Mouse (Mus musculus) lung, postnatal 4 days (tissue): Measurements from ENCODE around the gene Rbbp4.

Source experiments
- DNase-seq, 2 experiments: peaks; one replicate each; pipeline ENCODE4 v3.0.0; 2021

Rbbp4 gene

DNA sequence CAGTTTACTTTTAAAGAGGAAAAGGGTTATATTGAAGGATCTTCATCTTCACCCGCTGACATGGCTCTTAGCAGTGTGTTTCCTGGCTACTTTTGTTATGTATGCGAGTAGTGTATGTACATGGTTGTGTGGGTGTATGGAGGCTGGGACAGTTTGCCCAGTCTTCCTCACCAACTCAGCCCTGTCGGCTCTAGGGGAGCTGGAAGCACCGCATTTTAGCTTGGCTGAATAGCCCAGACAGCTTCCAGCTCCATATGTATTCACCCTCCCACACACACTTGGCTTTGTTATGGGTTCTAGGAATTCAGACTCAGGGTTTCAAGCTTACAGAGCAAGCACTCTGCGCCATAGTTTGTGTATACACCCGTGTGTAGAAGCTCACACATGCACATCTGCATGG, 15.9 kb upstream of the Rbbp4 start:
- DNase-seq = no peak

DNA sequence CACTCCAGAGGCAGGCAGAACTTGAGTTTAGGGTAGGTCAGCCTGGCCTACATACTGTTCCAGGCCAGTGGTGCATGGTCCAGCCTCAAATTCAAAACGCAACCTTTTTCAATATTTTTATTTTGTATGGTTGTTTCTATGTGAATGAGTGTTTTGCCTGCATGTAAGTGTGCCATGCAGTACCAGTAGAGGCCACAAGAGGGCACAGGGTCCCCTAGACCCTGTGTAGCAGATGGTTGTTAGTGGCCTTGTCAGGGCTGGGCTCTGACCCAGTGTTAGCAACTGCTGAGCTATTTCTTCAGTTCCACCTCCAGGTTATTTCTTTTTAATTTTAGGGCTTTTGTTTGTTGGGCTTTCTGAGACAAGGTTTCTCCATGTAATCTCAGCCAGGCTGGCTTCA, 15.5 kb upstream of the Rbbp4 start:
- DNase-seq = peak; percentile 62 to 76

- peak in 1 of 2 experiments; percentile 38 for DNase-seq
These were observed 11.4 kb upstream of the Rbbp4 start for GRCm38 (mm10) chr4:129346481-129347154.

DNA sequence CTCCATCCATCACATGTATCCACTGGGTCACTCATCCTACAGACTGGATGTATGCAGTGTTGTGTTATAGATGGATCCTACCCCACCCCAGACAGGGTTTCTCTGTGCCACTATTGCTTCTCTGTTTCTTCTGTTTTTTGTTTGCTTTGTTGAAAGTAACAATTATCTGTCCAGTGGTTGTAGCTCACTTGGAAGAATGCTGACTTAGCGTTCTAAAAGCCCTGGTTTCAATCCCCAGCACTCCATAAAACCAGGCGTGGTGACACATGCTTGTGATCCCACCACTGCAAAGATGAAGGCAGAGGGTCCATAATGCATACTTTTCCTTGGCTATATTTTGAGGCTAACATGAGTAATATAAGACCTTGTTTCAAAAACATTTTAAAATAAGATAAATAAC, 7.5 kb upstream of the Rbbp4 start:
- no peak for DNase-seq

- no peak for DNase-seq
These were observed 6.7 kb upstream of the Rbbp4 start for GRCm38 (mm10) chr4:129341888-129342287.

DNA sequence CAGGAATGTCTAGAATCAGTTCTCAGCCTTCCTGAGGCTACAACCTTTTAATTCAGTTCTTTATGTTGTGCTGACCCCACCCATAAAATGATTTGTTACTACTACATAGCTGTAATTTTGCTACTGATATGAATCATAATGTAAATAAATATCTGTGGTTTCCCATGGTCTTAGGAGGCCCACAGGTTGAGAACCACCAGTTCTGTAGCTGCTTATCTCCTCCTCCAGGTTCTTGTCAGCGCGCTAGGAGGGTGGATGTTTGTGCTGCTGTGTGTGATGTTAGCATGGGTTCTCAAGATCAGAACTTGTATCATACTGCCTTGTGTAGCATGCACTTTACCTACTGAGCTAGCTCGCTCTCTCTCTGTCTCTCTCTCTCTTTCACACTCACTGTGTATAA, 4.6 kb upstream of the Rbbp4 start:
- no peak for DNase-seq

DNA sequence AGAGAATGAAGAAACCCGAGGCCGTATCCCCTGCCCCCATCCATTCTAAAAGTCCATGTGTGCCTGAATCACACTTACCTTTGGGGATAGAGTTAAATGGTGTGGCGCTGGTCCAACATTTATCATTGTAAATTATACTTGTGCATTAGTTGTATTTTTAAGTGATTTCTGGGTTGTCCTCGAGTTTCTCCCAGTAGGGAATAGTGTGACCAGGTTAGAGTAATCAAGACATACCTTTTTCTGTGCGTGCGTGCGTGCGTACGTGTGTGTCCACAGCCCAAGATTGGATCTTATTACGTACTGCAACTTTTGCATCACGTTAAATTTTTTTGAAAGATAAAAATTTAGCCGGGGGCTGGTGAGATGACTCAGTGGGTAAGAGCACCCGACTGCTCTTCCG, 1.1 kb upstream of the Rbbp4 start:
- no peak for DNase-seq

- no peak for DNase-seq
These were observed 424 bp downstream of the Rbbp4 start for GRCm38 (mm10) chr4:129334677-129335215.

GRCm38 (mm10) chr4:129332846-129333245, 2.3 kb downstream of the Rbbp4 start:
- DNase-seq = no peak

GRCm38 (mm10) chr4:129326191-129326590, 9.0 kb downstream of the Rbbp4 start:
- no peak for DNase-seq

DNA sequence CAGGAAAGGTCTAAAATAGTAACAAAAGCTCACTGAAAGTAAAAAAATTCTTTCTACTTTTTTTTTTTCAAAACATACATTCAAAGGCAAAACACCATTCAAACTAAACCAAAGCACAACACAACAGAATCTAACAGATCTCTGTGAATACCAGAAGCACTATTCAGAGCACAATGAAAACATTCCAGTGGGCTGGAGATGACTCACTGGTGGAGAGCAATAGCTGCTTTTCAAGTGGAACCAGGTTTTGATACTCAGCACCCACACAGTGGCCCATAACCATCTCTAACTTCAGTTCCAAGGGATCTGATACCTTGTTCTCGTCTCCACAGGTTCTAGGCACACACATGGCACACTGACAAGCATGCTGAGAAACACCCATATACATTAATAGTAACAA, 10.4 kb downstream of the Rbbp4 start:
- no peak for DNase-seq

GRCm38 (mm10) chr4:129323491-129323890, 11.7 kb downstream of the Rbbp4 start:
- no peak for DNase-seq

DNA sequence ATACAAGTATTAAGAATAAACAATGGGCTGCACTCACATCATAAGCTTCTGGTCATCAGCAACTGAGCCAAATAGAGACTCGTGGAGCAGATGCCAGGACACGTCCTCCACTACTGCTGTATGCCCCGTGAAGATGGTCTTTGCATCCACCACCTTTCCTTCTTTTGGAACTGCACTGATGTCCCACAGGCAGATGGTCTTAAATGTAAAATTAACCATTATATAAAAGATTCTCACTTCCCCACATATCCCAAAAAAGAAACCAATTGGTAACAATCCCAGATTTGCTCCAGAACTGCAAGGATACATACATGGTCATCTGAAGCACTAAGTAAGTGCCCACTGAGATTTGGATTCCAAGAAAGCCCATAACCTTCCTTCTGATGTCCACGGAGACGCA, 13.1 kb downstream of the Rbbp4 start:
- no peak for DNase-seq

GRCm38 (mm10) chr4:129320876-129321275, 14.3 kb downstream of the Rbbp4 start:
- DNase-seq = no peak

GRCm38 (mm10) chr4:129313886-129314285, 21.3 kb downstream of the Rbbp4 start:
- DNase-seq = no peak

GRCm38 (mm10) chr4:129307936-129308335, 27.2 kb downstream of the Rbbp4 start:
- DNase-seq = no peak

- DNase-seq = no peak
These were observed 30.9 kb downstream of the Rbbp4 start for GRCm38 (mm10) chr4:129304306-129304705.

DNA sequence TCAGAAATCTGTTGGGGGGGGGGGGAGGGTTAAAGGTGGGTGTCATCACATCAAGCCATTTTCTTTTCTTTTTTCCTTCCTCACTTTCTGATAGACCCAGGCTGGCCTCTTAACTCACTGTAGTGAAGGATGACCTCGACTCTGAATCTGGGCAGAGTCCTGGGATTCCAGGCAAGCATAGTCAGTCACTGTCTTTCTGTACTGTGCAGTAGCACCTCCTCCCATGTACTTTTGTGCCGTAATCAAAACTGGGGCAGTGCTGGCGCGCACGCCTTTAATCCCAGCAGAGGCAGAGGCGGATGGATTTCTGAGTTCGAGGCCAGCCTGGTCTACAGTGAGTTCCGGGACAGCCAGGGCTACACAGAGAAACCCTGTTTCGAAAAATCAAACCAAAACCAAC, 31.4 kb downstream of the Rbbp4 start:
- DNase-seq = no peak

DNA sequence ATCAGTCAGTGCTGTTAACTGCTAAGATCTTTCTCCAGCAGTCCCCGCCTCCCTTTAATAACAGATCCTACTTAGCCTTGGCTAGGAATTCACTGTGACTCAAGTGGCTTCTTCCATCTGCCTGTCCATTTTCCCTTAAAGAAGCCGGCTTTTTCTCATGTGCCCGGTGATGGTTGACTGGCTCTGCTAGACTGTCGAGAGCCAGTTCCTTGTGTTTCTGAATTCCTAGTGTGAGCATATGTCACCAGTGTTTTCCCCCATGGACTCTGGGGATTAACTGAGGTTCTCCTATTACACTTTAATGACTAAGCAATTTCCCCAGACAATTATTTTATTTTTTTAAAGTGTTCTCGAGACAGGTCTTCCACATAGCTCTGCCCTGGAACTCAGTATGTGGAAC, 31.8 kb downstream of the Rbbp4 start:
- DNase-seq = no peak

- peak in 1 of 2 experiments; percentile 6 for DNase-seq
These were observed 36.0 kb downstream of the Rbbp4 start for GRCm38 (mm10) chr4:129299121-129299520.

DNA sequence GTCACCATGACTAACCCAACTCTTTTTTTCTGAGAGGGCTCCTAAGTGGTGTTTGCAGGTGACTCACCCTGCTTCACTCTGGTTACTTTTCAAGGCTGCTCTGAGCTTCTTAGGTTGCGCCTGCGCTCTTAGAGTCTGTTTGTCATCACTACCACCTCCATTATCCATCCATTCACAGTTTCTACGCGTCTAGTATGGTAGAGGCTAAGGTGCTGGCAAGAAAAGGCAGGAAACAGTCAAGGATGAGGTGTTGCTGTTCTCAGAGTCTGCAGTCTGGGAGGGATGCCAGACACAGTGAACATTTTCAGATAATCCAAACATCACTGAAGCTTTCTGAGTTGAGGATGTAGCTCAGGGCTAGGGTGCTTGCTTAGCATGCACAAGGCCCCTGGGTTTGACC, 37.4 kb downstream of the Rbbp4 start:
- peak; percentile 30 to 32 for DNase-seq

- no peak for DNase-seq
These were observed 39.1 kb downstream of the Rbbp4 start for GRCm38 (mm10) chr4:129296066-129296465.

DNA sequence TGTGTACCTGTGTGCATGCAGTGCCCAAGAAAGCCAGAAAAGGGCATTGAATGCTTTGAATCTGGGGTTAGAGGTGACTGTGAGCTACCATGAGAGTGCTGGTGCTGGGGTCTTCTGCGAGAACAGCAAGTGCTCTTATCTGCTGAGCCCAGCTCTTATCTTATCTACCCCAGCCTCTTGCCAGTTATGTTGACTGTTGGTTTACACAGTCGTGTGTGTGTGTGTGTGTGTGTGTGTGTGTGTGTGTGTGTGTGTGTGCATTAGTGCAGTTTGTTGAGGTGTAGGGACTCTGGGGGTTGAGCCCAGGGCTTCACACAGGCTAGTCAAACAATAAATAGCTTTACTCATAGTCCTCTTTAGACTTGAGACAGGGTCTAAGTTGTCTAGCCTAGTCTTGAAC, 40.0 kb downstream of the Rbbp4 start:
- DNase-seq = no peak

- DNase-seq = peak in 1 of 2 experiments; percentile 5
These were observed 41.5 kb downstream of the Rbbp4 start for GRCm38 (mm10) chr4:129293702-129294101.

DNA sequence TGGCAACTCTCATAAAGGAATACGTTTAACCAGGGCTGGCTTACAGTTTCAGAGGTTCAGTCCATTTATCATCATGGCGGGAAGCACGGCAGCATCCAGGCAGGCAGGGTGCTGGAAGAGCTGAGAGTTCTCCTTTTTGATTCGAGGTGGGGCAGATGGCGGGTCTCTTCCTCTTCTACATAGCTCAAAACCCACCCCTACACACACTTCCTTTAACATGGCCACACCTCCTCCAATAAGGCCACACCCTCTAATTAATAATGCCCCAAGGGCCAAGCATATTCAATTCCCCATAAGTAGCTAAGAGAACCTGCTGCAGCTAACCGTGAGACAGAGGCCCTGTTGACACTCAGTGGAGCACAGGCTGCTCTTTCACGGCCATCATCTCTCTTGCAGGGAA, 42.3 kb downstream of the Rbbp4 start:
- no peak for DNase-seq
